Mouse (Mus musculus): ENCODE measurements around the gene Gm9913. TPM values are rescaled to one million over a fixed set of nuclear protein-coding genes. Genes with fewer than 3 reads are reported as not detected.

Gm9913 gene
- polyA plus RNA-seq, 1 experiment from 2014 or later = 0.14 TPM

Other genes starting within 250 kb of the Gm9913 start
- 2.1 and 2.9 TPM in 2 replicates for gene Fbn1, start 2.9 kb downstream of the Gm9913 start, polyA plus RNA-seq (2014; fragmentation: Nextera tagmentation; extraction: Ambion mirVana)
- gene Cep152, start 120.0 kb downstream of the Gm9913 start, polyA plus RNA-seq (2014; fragmentation: Nextera tagmentation; extraction: Ambion mirVana) = 3.2 TPM in 2 replicates
- 405 and 426 TPM in 2 replicates for gene Eid1, start 168.0 kb downstream of the Gm9913 start, polyA plus RNA-seq (2014; fragmentation: Nextera tagmentation; extraction: Ambion mirVana)
- gene Shc4, start 219.1 kb downstream of the Gm9913 start, polyA plus RNA-seq (2014; fragmentation: Nextera tagmentation; extraction: Ambion mirVana) = 0.66 and 0.85 TPM in 2 replicates

All from forebrain, embryonic 14.5 days (tissue).